Mouse (Mus musculus): ENCODE data around the gene Cyp26b1.

DNA sequence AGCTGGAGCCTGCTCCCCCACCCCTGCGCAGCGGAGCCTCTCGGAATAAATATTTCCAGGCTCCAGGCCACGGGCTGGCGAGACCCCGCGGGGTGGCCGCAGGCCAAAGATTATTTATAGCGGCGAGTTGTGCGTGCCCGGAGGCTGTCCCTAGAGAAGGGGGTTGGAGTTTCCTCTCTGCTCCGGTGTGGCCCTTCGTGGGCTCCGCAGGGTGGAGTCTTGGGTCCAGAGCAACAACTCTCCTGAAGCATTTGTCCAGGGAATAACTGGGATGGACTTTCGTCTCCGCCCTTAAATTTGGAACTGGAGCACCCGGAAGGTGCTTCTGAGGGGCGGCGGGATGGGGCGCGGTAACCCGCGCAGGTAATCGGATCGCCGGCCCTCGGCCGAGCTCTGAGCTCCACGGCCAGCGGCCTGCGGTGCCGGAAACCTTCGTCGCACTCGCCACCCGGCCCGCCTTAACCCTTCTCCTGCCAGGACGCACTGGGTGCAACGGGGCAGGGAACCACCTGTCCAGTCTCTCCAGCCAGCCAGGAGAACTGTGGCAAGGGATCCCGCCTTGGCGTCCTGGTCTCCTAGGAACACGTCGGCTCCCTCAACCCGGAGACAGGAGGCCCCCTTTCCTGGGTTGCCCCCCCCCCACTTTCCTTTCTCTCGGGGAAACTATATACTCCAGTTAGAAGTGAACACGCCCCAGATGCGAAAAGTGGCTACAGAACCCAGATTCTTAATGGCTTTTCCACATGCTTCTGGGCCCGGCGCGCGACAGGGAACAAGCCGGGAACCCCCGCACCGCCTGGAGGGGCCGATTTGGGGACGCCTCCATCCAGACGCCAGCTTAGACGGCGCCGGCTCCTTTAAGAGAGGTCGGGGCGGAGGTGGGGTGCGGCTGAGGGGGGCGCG lies 8.7 kb downstream of the Cyp26b1 start:
- TF ChIP-seq CTCF (IDR thresholded peaks at IDR 0.05) (no peak), EP300 (IDR thresholded peaks at IDR 0.05) (no peak)
